Mouse (Mus musculus): ENCODE measurements at regions not wholly inside any gene's neighbourhood (a gene's known extent, or its start where the extent isn't known, plus 50 kb on each side); places are given as distances from the start of the nearest gene placed in this dataset.

DNA sequence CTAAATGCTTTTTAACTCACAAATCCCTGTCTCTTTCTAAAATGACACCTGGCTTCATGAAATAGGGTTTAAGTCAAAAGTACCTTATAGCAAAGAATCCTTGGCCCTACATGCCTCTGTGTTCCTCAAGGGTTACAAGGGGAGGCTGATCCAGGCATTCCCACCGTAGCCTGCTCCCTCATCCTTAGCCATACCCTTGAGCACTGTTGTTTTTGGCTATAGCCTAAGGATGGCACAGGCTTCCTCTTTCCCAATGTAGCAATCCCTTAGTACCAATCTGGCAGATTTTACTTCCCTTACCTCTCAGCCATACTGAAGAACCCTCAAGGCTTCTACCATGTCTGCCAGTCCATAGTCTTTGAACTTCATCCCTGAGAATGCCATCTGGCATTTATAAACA, 194.2 kb upstream of the Gm9747 start:
- no peak for TF ChIP-seq ZC3H11A (IDR thresholded peaks at IDR 0.05; ENCODE audit: borderline replicate concordance, low read depth, low read length)
- TF ChIP-seq ZNF384 (IDR thresholded peaks at IDR 0.05; ENCODE audit: low read depth, low read length): no peak
